Mouse (Mus musculus) myocyte (in vitro differentiated cells): ENCODE data around the gene Erich2.

Source experiments
- CEBPB ChIP-seq: IDR thresholded peaks from 2 replicates; pipeline ENCODE4 v1.6.1; 2011; ENCODE audit warnings: mild to moderate bottlenecking, moderate library complexity; ENCODE audit not compliant: poor library complexity, insufficient read depth, severe bottlenecking
- MAX ChIP-seq: IDR thresholded peaks from one replicate; pipeline ENCODE4 v1.6.1; 2011; ENCODE audit warnings: low read depth, mild to moderate bottlenecking, control low read depth
- MYOD1 ChIP-seq, 3 experiments: IDR thresholded peaks; one replicate each; pipeline ENCODE4 v1.6.1; 2011; ENCODE audit warnings: control low read depth in 2 of 3, low read depth in 2 of 3, mild to moderate bottlenecking in 2 of 3, moderate library complexity in 1 of 3; ENCODE audit not compliant: insufficient read length in 2 of 3, control insufficient read depth in 1 of 3
- MYOG ChIP-seq, 3 experiments: IDR thresholded peaks; one replicate each; pipeline ENCODE4 v1.6.1; 2011; ENCODE audit warnings: control low read depth in 2 of 3, low read depth in 2 of 3, mild to moderate bottlenecking in 2 of 3; ENCODE audit not compliant: insufficient read length in 2 of 3, control insufficient read depth in 1 of 3, insufficient read depth in 1 of 3
- POLR2A ChIP-seq: IDR thresholded peaks from one replicate; pipeline ENCODE4 v1.6.1; 2011; ENCODE audit warnings: low read depth, mild to moderate bottlenecking, control low read depth, moderate library complexity; ENCODE audit not compliant: insufficient read length
- TCF12 ChIP-seq: IDR thresholded peaks from one replicate; pipeline ENCODE4 v1.6.1; 2011; ENCODE audit warnings: mild to moderate bottlenecking, control low read depth; ENCODE audit not compliant: poor library complexity, insufficient read depth, severe bottlenecking

- TF ChIP-seq POLR2A, result no peak
- TF ChIP-seq MAX, result no peak
- TF ChIP-seq MYOD1 (IDR thresholded peaks at IDR 0.05; ENCODE audit: control insufficient read depth in 1 of 3, insufficient read length in 2 of 3, low read depth in 2 of 3), result no peak
- TF ChIP-seq TCF12, result no peak
- TF ChIP-seq MYOG (IDR thresholded peaks at IDR 0.05; ENCODE audit: control insufficient read depth in 1 of 3, insufficient read depth in 1 of 3, insufficient read length in 2 of 3, low read depth in 2 of 3), result no peak
- no peak for TF ChIP-seq CEBPB
Observed at GRCm38 (mm10) chr2:70505896-70506295, 2.7 kb upstream of the Erich2 start.
